Mouse (Mus musculus): Measurements from ENCODE around the gene Ugt1a1.
"Not testable (repeated sequence)": the region's sequence is repeated elsewhere in the genome, so short reads cannot be mapped to it uniquely, and the experiment has no call there.

Gene Ugt1a1

DNA sequence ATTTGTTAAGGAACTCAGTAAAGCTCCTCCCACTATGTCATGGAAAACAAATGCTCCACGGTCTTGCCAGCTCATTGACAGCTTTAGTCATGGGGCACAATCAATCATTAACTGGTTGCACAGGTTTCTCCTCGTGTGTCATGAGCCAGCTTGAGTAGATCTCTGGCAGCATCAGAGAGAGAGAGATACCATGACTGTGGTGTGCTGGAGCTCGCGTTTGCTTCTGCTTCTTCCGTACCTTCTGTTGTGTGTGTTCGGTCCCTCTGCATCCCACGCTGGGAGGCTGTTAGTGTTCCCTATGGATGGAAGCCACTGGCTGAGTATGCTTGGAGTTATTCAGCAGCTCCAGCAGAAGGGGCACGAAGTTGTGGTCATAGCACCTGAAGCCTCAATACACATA is at the start of gene Ugt1a1:
Ugt1a1 (plus strand) TSS at position 148 of the 400 bp plus-strand sequence.
- no peak for DNase-seq

DNA sequence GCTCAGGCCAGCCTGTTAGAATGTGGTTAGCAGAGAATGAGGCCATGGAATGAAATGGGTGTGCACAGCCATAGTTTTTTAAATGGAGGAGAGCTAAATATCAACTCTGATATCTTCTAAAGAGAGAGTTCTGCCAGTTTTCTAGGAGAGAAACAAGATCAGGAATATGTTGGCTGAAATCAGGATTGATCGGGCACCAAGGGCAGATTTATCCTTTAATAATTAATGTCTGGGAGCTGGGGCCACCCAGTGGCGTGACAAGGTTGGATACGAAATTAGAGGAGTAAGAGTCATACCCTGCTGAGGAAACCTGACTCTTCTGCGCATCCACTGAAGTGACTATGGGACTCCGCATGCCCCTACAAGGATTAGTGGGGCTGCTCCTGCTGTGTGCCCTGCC is 46.0 kb upstream of the Ugt1a1 start, which contains the start of gene Ugt1a5:
Ugt1a5 (plus strand) TSS at position 302 of the 400 bp plus-strand sequence.
- no peak for DNase-seq

DNA sequence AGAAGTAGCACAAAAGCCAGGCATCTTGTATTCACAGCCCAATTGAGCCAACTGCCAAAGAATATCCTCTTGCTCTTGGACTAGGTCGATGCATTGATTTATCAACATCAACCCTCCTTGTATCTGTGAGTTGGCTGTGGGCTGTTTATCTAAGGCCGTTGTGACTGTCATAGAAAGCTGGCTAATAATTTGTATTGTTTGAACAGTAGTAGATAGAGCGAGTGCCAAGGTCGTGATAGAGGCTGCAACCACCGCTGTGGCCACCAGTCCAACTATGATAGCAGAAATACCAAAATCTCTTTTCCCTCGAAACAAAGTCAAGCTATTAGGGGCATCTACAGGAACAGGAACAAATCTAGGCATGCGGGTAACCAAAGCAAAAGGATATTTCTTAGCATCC is 39.6 kb upstream of the Ugt1a1 start:
- not testable (repeated sequence) for DNase-seq

DNA sequence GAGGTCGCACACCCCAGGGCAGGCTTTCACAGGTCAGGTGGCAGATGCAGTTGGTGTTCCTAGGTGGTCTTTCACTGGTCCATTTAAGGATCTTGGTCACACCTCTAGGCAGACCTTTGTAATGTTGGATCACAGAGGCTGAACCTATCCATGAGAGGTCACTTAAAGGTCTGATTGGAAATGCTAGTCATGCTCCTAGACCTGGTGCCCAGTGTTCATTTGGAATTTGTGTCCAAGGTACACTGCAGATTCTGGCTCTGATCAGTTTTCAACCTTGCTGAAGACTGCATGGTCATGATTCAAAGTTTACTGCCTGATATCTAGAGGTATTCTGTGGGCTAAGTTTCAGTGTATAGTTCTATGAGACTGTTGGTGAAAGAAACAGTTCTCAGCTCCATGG is 32.1 kb upstream of the Ugt1a1 start:
- no peak for DNase-seq

- no peak for DNase-seq
Observed at GRCm38 (mm10) chr1:88186325-88186935, 25.3 kb upstream of the Ugt1a1 start.

DNA sequence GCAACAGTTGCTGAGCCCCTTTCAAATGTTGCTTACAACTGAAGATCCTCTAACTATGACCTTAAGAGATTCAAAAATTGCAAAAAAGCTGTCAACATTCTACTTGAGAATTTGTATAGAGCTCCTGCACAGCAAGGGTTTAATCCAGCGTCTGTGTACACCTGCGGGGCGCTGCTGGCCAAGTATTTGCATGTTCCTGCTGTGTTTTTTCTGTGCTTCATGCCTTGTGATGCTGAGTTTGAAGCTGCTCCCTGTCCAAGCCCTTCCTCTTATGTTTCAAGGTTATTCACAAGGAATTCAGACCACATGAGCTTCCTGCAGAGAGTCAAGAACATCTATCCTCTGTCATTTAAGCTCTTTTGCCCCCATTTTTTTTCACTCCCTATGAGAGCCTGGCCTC is 19.6 kb upstream of the Ugt1a1 start:
- no peak for DNase-seq

- no peak for DNase-seq
Observed at GRCm38 (mm10) chr1:88195687-88196086, 16.1 kb upstream of the Ugt1a1 start.

DNA sequence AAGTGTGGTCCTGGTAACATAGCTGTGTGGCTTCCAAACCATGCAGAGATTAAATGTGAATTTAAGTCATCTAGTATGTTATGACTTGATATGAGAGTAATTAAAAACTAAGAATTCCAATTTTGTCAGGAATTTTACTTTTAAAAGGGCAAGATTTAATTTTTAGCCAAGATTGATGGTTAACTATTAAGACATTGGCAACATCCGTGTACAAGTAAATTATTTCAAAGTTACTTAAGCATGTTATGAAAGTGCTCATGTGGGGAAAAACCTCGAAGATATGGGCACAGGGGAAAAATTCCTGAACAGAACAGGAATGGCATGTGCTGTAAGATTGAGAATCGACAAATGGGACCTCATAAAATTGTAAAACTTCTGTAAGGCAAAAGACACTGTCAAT is 14.3 kb upstream of the Ugt1a1 start:
- no peak for DNase-seq

- peak; percentile 1 for DNase-seq
Observed at GRCm38 (mm10) chr1:88199996-88200395, 11.8 kb upstream of the Ugt1a1 start.

DNA sequence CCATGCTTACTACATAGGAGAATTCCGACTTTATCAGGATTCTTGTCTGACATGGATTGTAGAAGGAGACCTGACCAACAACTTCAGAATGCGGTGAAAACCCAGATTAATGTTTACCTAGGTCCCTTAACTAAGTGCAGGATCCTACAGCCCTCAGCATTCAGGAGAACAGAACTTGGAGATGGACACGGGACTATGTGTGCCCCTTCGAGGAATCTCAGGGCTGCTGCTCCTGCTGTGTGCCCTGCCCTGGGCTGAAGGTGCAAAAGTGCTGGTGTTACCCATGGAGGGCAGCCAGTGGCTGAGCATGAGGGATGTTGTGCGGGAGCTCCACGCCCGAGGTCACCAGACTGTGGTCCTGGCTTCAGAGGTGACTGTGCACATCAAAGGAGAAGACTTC is 11.3 kb upstream of the Ugt1a1 start, which contains the start of gene Ugt1a2:
Ugt1a2 (plus strand) TSS at position 146 of the 400 bp plus-strand sequence.
- DNase-seq, result no peak

GRCm38 (mm10) chr1:88205294-88205922 is 6.4 kb upstream of the Ugt1a1 start, which contains the start of gene Dnajb3:
Gene Dnajb3 (minus strand): TSS chr1:88205782.
- peak; percentile 90 for DNase-seq

DNA sequence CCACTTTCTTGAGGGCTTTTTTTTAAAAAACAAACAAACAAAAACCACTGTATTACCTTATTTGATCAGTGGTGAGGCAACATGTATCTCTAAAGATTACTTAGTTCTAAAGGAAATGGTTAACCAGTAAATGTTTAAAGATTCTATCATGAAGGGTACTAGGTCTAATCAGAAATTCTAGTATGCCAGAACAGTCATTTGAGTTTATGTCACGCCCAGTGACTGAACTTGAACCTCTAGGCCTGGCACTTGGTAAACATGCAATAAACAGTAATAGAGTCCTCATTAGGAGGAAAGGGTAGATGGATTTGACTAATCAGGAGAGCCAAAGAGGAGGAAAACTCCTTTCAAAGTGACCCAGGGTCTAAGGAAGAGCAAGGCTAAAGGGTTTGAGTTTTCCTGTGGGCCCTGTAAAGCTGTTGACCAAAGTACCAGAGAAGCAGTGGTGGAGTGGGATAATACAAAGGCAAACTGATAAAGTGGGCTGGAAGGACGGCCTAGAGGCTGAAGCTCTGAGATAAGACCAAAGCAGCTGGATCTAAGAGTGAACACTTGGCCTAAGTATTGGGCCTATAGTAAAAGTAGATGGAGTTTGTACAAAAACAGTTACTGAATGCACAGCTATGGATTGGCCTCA is 4.8 kb upstream of the Ugt1a1 start:
- DNase-seq, result no peak

DNA sequence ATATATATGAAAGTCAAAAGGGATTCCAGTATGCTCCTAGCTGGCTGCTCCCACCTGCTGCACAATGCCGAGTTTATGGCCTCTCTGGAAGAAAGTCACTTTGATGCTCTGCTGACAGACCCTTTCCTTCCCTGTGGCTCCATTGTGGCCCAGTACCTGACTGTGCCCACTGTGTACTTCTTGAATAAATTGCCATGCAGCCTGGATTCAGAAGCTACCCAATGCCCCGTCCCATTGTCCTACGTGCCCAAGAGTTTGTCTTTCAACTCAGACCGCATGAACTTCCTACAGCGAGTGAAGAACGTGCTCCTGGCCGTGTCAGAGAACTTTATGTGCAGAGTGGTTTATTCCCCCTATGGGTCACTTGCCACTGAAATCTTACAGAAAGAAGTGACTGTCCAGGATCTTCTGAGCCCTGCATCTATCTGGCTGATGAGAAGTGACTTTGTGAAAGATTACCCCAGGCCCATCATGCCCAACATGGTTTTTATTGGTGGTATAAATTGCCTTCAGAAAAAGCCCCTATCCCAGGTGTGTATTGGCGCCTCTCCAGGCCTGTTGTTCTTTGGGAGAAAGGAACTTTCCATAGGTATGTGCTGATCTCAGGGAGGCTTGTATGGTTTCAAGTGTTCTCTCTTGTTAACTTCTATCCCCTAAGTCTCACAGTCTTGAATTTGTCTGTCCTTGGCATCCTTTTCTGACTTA is 734 bp downstream of the Ugt1a1 start:
- DNase-seq, result peak; percentile 6

GRCm38 (mm10) chr1:88213061-88213460 is 1.3 kb downstream of the Ugt1a1 start:
- peak; percentile 1 for DNase-seq

DNA sequence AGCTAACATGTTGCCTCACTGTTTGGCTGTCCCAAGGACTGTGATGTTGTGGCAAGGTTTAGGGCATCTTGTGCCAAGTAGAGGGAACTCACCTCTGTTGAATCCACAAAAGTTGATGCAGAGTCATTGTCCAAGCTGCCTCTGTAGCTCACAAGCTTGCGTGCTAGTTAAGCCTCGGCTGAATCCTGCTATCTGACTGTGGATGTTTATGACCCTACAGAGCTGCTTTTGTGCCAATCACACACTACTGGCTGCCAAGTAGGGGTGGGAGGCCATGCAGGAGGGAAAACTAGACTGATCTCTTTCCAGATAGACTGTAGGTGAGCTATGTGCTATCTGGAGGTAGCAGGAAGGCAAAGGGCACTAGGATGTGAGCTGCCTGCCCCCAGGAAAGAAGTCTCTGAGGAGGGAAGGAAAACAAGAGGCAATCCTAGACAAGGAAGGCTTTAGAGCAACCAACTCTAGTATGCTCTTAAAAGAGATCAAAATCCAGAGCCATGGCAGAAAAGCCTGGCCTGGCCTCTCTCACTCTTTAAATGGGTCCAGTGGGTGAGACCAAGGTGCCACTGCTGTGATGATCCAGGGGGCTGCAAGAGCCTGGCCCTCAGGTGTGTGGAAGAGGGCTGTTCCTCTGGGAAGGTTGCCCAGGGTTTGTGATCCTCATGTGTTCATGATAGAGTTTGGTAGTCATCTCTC is 2.2 kb downstream of the Ugt1a1 start:
- DNase-seq, result peak; percentile 12

DNA sequence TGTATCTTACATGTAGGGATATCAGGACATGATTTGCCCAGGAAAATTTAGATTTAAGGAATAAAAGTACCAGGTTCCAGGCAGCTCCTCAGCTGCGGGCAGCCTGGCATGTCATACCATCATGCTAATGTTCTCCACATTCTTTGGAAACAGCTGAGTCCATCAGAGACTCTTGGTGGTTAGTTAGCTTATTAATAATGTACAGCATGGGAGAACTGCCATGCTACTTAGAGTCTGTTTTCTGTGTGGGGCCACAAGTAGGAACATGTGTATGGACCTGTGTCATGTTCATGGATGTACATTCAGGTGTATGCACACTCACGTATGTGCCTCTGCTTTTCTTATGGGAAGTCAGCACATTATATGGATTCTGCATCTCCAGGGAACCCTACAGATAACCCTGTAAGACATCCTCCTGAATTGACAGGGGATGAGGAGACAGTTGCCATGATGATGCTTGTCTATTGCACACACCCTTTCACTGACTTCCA is 2.7 kb downstream of the Ugt1a1 start:
- peak; percentile 12 for DNase-seq

GRCm38 (mm10) chr1:88215466-88216380 is 4.0 kb downstream of the Ugt1a1 start:
- peak; percentile 10 for DNase-seq

GRCm38 (mm10) chr1:88216551-88216950 is 4.8 kb downstream of the Ugt1a1 start:
- DNase-seq, result peak; percentile 13

DNA sequence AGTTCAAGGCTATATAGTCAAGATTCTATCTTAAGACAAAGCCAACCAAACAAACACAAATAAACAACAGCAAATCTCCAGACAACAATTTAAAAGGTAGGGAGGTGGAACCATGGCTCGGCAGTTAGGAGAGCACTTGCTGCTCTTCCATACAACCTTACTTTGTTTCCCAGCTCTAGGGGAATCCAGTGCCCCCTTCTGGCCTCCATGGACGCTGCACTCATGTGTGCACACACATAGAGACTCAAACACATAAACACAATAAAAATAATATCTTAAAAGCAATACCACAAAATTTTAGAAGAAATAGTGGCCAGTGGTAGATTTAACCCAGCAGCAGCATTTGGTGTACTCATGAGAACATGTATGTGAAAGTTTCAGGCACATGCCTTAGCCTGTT is 5.4 kb downstream of the Ugt1a1 start:
- DNase-seq, result peak; percentile 9

- peak; percentile 9 for DNase-seq
Observed at GRCm38 (mm10) chr1:88217576-88217975, 5.8 kb downstream of the Ugt1a1 start.

- DNase-seq, result peak; percentile 6
Observed at GRCm38 (mm10) chr1:88218051-88218450, 6.3 kb downstream of the Ugt1a1 start.
